Mouse (Mus musculus) thymus, postnatal 4 days (tissue): ENCODE data around the gene Pstk.
A peak's percentile ranks its signal among the peaks of the same experiment; 100 is the strongest.
"Not testable (repeated sequence)": the region's sequence is repeated elsewhere in the genome, so short reads cannot be mapped to it uniquely, and the experiment has no call there.

Experiments used
- DNase-seq: peaks from one replicate; pipeline ENCODE4 v3.0.0; 2021

Gene Pstk

DNA sequence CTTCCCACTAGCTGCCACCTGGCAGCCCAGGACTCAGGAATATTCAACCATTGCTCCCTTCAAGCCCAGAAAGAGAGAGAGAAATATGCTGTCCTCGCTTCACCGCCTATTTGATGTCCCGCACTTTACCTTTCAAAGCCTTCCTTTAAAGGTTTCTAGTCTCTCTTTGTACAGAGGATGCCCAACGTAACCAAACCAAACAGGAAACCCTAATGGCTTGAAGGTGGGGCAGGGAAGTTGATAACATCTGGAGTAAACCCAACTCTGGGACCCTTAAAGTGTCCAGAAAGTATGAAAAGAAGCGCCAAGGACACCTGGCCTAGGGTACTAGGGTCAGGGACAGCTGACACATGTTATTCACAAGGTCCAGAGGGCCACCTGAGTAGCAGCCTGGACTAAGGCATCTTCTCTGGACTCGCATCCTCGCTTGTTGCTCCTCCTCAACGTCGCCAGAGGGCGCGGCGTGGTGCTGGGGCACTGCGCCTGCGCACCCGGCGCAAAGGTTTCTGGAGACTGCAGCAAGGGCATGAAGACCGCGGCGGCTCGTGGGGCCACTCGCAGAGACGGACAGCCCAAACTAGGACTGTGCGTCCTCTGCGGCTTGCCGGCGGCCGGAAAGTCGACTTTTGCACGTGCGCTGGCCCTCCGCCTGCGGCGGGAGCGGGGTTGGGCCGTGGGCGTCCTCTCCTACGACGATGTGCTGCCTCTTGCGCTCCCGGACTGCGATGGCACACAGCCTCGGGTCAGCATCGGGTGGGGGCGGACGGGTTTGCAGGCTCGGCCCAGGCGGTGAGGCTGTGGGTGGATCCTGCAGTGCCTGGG, at the start of gene Pstk:
Gene Pstk, plus strand, starts transcription at position 494 of the 822 bp plus-strand sequence.
- DNase-seq: peak; percentile 89

DNA sequence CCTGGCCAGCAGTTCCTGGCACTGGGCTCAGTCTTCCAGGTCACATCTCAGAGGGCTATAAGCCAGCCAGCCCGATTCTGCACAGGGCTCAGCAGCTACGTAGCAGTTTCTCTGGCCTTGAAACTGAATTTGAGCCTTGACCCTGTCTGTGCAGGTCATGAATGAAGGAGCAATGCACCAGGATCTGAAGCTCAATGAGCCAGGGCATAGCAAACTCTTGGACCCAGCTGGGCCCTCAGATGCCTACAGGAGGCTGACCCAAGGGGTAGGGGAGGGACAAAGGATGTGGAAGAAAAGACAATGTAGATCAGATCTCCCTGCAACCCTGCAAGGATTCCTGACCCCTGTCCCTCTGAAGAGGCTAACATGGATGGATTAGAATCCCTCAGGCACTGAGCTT, 48.7 kb upstream of the Pstk start, which contains the start of gene Cuzd1:
Gene Cuzd1, minus strand, starts transcription at position 101 of the 400 bp plus-strand sequence.
- no peak for DNase-seq

DNA sequence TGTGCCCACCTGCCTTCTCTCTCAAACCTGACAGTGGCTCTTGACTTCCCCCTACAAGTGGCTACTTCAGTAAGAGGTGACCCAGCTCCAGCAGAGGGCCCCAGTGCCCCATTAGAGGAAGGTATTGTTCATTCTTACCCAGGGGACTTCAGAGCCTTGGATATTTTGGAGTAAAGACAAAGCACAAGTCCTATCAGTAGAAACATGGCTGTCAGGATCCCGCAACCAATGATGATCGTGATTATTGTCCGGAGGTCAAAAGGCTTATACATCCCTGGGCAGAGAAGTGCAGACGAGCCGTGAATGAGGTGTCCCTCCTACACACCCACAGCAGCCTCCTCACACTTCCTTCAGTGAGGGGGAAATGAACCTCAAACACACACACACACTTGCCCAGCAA, 43.9 kb upstream of the Pstk start:
- DNase-seq: no peak

DNA sequence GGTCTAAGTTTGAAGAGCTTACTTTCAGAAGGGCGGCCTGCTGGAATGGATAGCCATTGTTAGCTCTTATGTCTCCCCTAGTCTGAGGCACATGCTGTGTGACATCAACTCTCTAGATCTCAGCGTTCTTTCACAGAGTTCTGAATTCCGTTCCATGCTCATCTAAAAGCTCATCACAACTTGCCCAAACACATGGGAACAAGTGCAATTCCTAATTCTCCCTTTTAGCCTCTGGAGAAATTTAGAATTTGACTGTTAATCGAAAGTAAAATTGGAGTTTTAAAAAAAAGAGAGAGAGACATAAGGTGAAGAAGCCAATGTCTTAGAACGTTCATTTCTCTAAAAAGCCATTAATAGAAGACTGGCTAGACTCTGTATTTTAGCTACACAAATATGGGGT, 41.5 kb upstream of the Pstk start, which contains the start of gene Fam24b:
Gene Fam24b, minus strand, starts transcription at position 101 of the 400 bp plus-strand sequence.
- DNase-seq: no peak

DNA sequence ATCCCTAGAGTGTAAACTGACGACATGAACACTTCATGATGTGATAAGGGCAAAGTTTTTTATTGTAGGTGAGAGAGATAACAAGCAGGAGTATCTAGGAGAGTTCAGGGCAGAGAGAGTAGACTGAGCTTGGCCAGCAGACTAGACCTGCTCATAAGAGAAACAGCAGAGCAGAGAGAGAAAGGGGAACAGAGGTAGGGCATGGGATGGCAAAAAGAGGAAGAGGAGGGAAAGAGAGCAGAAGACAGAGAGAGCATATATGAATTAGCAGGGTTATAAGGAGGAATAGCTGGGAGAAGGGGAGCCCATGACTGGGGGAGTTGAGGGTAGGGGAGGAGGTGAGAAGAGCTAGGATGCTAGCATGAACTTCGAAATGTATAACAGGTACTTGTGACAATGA, 39.3 kb upstream of the Pstk start:
- DNase-seq: no peak

DNA sequence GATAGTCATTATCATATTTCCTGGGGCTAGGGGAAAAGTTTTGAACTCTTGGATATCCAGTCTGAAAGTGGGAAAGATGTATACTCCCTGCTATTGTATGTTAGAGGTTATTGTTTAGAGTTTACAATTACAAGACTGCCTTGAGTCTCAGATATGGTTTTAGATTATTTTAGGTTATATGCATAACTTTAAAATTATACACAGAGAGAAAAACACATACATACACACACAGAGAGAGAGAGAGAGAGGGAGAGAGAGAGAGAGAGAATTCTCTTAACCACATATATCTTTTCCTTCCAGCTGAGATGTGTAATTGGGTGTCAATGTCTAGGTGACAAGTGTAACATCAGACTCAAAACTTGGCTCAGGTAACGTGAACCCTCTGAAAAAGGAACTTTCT, 37.4 kb upstream of the Pstk start, which contains the start of gene Fam24a:
Gene Fam24a, plus strand, starts transcription at position 301 of the 400 bp plus-strand sequence.
- no peak for DNase-seq

DNA sequence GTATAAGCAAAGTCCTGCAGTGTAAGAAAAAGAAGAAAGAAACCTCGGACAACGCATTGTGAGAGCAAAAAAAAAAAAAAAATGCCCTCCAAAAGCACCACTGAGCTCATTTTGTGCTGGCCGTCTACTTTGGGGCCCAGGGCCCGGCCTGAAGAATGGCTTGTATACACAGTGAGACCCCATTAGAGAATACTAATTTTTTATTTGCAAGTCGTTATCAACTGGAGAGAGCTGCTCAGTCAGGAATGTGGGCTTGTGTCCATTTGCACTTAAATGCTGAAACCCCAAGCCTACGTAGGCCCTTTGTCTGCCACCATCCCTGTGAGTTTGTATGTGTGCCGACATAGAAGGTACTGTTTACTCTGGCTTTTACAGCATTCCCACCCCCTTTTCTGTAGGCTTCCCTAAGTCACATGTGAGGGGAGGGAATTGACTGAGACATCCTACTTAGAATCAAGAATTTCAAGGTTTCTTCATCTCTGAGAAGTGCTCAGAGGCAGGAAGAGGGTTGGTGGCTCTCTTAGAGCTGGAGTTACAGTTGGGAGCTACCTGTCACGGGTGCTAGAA, 33.4 kb upstream of the Pstk start:
- no peak for DNase-seq

DNA sequence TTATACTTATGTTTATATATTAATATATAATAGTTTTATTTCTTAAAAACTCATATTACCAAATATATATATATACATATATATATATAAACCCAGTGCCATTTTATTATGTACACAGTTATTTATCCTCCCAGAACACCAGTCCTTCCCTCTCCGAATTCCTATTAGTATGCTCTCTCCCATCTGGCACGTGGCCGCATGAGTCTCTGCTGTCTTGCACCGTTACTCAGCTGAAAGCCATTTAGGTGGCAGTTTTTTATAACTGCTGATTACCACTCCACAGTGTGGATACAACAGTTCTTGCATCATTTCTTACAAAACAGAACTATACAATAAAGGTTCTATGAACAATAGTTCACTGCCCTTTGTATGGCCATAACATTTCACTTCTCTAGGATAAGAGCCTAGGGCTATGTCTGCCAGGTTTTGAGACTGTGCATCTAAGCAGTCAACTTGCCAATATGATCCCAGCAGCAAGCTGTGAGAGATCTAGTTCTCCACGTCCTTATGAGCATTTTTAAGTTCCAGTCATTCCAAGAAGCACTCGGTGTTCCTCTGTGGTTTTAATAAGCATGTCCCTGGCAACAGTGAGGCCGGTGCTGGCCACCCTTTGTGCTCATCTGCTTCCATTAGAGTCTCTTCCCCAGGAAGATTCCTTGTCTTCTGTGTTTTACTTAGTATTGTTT, 24.9 kb upstream of the Pstk start:
- DNase-seq: no peak

DNA sequence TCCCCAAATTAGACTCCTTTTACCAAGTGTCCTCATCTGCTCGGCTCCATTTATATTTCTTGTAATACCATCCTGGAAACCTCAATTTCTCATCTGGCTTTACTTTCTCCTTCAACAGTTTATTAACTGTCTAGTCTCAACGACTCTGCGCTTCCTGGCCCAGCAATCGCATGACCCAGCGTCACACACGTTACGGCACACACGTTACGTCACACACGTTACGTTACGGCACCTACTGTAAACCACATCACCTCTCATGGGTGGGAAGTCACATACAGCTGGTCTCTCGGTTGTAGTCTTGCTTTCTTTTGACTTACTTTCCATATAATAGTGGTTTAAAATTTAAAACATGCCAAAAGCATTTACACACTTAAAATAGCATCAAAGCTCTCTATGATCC, 14.8 kb upstream of the Pstk start:
- no peak for DNase-seq

DNA sequence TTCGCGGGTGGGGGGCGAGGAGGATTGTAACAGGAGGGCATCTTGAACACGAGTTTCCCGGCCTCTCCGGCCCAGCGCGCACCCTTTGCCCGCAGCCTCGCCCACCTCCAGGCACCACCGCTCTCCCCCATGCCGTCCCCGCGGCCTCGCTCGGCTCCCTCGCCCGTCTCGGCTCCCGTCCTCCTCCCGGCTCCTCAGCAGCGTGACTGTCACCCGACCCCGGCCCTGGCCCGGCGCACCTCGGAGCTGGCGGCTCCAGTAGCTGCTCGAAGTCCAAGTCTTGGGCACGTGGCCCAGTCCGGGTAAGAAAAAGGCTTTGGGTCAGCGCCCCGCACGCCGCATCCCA, 8.7 kb upstream of the Pstk start:
- no peak for DNase-seq

DNA sequence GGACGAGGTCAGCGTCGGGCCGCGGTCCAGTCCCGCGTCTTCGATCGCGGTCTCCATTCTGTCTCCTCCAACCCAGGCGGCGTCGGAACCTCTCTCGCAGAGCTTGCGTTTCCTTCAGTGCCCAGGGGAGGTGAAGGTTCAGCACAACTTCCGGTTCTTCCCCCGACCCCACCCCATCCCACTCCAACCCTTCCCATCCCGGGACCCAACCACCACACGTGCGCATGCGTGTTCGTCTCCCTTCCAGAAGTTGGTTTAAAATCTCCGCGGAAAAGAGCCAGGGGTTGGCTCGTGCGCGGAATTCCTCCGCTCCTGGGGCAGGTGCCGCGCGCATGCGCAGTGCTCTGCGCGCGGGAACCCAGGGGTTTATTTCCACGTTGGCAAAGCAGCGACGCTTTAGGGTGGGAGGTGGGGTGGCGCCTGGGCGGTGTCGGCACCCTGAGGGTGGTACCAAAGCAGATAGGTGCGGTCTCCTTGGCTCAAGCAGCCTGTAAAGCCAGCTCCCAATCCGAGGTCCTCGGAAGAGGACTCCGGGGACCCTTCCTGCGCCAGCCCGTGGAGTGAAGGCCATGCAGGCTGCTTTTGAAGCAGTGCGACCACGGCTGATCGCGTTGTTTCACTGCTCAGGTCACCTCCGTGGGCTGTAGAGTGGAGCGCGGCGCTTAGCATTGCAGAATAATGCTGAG, 8.2 kb upstream of the Pstk start, which contains the start of gene 2310057M21Rik:
Gene 2310057M21Rik, minus strand, starts transcription at position 145 of the 686 bp plus-strand sequence.
- DNase-seq: peak; percentile 89

DNA sequence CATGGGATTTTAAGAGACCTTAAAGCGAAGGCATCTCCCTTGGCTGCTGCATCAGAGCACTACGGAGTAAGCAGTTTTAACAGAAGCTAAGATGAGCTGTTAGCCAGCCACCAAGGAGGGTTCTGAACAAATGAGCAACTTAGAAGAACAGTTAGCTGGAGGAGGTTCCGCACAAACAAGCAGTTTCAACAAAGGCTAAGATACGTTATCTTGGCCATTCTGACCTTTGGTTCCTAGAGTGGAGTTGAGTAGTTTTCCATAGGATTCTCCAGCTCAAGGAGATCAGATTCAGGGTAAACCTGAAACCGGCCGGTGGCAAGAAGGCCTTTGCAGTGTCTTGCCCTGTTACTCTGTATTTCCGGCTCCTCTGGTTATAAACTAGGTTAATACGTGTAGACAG, 6.8 kb upstream of the Pstk start:
- no peak for DNase-seq

DNA sequence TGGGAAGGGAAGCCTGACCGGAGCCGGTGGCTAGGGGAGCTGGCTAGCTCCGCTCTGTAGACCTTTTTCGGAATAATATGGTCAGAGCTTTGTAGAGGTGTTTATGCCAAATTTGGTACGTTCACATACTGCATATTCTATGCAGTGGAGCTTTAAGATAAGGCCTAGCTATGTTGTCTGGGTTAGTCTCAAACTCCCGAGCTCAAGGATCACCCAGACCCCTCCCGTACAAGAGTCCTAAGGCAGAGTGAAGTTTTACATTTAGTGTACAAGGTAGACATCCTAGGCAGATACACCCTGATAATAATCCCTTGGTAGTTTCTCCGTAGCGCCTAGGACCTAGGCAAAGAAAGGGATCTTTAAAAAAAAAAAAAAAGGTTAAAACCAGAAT, 524 bp downstream of the Pstk start:
- no peak for DNase-seq

DNA sequence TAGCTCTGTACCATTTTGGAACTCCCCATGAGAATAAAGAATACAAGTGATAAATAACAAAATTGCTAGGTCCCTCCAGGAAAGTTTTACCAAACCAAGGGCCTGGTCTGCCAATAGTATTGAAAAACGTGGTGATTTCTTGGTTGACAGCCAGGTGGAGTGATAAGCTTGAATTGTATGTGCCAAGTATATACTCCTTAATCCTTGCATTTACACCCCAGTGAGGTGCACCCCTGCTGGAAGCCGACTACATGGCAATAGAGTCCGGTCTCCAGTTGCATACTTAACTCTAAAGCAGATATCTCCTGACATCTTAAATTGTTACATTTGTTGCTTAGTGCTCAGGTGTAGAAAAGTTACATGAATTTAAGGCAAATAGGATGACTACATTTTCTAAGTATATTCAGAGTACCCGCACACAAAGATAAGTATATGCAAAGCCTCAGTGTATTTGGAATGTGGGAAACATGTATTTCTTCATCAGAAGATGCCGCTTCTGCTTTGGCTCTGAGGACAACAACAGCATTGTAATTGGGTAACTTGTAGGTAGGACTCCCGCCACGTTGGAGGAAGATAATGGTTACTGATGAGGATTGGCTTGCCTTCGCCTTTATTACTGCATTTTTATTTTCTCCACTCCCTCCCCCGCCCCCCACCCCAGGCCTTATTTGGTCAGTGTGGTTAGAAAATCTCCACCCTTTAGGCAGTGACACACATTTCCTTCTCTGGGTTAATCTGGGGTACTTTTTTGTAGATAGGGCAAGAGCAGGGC, 1.1 kb downstream of the Pstk start:
- peak; percentile 44 for DNase-seq

DNA sequence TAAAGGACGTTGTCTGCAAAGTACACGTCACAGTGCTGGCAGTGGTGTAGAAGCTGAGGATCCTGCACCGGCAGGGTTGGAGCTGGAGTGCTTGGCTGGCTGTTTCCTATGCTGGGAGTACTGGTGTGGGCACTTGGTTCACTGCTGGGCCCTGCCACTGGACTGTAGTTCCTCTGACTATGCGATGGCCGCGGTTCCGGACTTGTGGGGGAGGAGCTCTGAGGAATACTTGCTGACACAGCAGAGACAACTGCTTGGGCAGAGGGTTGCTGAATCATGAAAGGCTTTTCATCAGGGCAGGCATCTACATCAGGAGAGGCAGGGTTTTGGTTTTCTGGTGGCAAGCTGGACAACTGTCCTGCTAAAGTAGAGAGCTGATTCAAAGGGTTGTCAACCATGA, 20.8 kb downstream of the Pstk start:
- not testable (repeated sequence) for DNase-seq

DNA sequence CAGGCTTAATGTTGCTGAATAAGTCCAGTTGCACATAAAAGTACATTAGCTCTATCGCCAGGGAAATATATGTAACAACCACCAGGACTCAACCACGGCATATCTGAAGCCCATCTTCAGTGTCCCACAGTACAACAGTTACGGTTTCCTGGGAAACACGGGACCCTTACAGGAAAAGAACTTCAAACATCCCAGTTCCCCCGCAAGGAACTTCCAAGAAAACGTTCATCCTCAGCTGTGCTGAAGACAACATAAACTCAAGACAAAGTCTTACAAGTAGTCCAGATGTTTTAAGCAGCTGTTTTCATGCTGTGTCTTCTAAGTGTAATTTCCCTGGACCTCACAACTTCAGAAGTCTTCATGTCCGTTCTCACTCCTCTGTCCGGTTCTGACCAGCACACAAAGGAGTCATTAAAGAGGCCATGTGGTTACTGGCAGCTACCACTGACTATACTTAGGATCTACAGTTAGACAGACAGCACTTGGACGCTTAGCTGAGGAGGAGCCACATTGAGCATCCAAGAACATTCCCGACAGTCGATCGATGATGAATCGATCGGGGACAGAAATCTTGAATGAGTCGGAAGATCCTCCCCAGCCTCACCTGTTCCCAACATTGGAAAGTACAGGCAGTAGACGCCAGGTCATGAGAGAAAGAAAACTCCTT, 38.5 kb downstream of the Pstk start:
- no peak for DNase-seq

DNA sequence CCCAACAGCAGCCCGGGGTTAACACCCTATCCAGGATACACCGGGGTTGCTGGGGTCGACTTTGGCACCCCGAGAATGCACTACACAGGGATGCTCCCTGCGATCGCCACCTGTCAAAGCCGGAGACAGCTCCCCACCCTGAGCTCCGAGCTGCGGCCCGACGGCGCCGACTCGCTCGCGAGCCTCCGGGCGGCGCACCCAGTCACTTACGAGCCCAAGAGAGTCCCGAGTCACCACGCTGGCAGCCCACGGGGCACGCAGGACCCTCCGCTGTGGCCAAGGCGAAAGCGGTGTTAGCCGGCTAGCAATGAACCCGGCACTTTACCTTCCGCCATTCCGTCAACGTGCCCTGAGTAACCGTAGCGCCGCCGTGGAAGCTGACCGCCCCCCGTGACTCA, 39.0 kb downstream of the Pstk start:
- DNase-seq: peak; percentile 69

DNA sequence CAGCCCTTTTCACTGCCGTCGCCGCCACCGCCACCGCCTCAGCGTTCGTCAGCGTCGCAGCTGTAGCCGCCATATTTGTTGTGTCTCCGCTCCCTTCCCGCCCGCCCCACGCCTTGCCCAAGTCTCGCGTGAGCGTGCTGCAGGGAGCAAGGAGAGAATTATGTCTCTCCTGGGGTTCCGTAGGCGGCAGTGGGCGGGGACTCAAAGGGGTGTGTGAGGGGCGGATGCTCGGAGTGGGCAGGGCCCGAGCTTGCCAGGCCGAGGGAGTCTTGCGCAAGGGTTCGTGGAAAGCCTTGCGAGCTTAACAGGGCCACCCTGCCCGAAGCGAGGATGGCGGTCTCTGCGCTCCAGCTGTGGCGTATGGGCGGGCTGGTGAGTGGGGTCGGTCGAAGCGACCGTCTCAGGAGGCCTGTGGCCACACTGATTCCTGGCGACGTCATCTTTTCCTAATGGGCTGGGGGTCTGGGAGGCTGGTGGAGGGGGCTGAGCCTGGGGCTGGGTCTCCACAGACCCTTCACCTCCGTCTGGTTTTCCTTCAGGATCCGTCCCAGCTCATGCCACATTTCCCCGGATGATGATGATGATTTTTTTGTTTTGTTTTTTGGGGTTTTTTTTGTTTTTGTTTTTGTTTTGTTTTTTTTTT, 39.6 kb downstream of the Pstk start, which contains the start of the genes Ikzf5 and Acadsb:
Gene Ikzf5, minus strand, starts transcription at position 106 of the 643 bp plus-strand sequence.
Gene Acadsb, plus strand, starts transcription at position 186 of the 643 bp plus-strand sequence.
- peak; percentile 99 for DNase-seq

DNA sequence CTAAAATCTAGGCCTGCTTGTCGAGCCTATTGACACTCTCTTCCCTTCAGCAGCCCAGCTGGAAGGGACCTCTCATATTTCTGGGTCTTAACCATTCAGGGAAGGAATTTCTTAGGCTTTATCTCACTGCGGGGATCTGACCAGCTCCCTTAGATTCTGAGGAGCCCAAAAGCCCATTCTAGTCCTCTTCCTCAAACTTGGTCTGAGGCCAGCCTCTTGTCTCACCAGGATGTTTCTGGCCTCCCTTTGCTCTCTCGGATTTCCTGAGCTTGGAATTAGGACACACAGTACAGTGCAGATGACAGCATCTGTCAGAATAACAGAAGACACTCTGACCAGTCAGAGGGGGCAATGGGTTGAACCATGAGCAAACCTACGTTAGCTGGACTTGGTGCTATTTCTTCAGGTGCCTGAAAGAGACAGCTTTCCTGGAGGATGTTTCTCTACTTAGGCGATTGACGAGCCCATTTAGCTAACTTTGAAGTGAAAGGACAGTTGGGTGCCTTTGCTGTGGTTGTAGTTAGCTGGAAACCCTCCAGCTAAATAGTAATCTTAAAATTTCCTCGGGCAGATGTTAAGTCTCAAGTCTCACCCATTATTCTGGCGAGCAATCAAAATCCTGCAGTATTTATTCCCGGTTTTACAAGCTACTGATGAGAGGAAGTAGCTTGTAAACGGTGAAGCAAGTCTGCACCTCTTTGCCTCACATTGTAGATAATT, 40.4 kb downstream of the Pstk start:
- no peak for DNase-seq

DNA sequence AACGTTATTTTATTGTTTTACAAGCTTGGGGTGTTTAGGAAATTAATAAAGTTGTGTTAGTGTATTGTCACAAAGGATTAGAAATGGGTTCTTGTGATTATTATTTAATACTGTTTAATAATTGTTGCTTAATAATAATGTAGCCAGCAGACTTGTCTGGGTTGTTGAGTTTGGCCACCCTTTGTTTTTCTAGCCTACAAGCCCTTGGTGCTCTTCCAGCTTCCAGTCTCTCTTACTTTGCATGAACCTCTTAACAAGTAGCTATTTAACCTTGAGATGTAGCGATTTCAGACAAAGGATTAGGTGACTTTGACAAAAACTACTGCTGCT, 41.0 kb downstream of the Pstk start:
- no peak for DNase-seq

DNA sequence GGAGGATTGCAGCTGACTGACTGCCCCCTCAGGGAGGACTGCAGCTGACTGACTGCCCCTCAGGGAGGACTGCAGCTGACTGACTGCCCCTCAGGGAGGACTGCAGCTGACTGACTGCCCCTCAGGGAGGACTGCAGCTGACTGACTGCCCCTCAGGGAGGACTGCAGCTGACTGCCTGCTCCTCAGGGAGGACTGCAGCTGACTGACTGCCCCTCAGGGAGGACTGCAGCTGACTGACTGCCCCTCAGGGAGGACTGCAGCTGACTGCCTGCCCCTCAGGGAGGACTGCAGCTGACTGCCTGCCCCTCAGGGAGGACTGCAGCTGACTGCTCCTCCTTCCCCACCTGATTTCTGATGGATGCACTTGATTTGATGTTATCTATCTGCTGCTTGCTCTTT, 45.8 kb downstream of the Pstk start:
- DNase-seq: not testable (repeated sequence)
